Mouse (Mus musculus) midbrain, embryonic 14.5 days (tissue): ENCODE data around the gene Trappc10. TPM values are rescaled to one million over a fixed set of nuclear protein-coding genes. Genes with fewer than 3 reads are reported as not detected.

ENCODE experiments used
- ATAC-seq: fragments of 200-750 bp; cut with Nextera tagmentation; 2 replicates; pipeline ENCODE4 v1.8.0; 2017; ENCODE audit warnings: moderate number of reproducible peaks, moderate library complexity; ENCODE audit not compliant: low FRiP score, low TSS enrichment
- DNase-seq: peaks from one replicate; pipeline ENCODE4 v3.0.0-alpha.2; 2015
- H3K27ac ChIP-seq: fragments of 300-500 bp; sonication (generic); replicated peaks from 2 replicates; pipeline ENCODE4 v1.5.1; 2014; ENCODE audit warnings: mild to moderate bottlenecking, low read depth, low read length, moderate library complexity
- H3K27me3 ChIP-seq: fragments of 300-500 bp; sonication (generic); 2 replicates; pipeline ENCODE4 v1.6.1; 2014; ENCODE audit warnings: low read length, control low read depth, mixed read lengths; ENCODE audit not compliant: control insufficient read depth, insufficient read depth
- H3K36me3 ChIP-seq: fragments of 300-500 bp; sonication (generic); 2 replicates; pipeline ENCODE4 v1.6.1; 2014; ENCODE audit warnings: low read length, control low read depth; ENCODE audit not compliant: control insufficient read depth, insufficient read depth
- H3K4me1 ChIP-seq: fragments of 300-500 bp; sonication (generic); 2 replicates; pipeline ENCODE4 v1.6.1; 2014; ENCODE audit warnings: mild to moderate bottlenecking, antibody characterized with exemption, low read length, control low read depth; ENCODE audit not compliant: control insufficient read depth, insufficient read depth
- H3K4me2 ChIP-seq: fragments of 300-500 bp; sonication (generic); 2 replicates; pipeline ENCODE4 v1.6.1; 2014; ENCODE audit warnings: mild to moderate bottlenecking, low read length, moderate library complexity
- H3K4me3 ChIP-seq: fragments of 300-500 bp; sonication (generic); replicated peaks from 2 replicates; pipeline ENCODE4 v1.5.1; 2014; ENCODE audit warnings: low read depth, low read length
- H3K9ac ChIP-seq: fragments of 300-500 bp; sonication (generic); replicated peaks from 2 replicates; pipeline ENCODE4 v1.6.1; 2014; ENCODE audit warnings: mild to moderate bottlenecking, low read length, moderate library complexity
- H3K9me3 ChIP-seq: fragments of 300-500 bp; sonication (generic); 2 replicates; pipeline ENCODE4 v1.6.1; 2016; ENCODE audit warnings: low read length, control low read depth, mixed read lengths; ENCODE audit not compliant: control insufficient read depth
- WGBS: fragments of 180-500 bp; shearing (Covaris S2); extraction: QIAGEN DNeasy Blood & Tissue Kit; methylation state at CpG from one replicate; pipeline ENCODE4 v1.1.7; 2014; 5-methylcytosine and 5-hydroxymethylcytosine counted together
- polyA plus RNA-seq: library from polyadenylated mRNA; unstranded; fragments of >200 nt; fragmentation: Nextera tagmentation; extraction: Ambion mirVana; gene quantifications from 2 replicates; pipeline ENCODE4 v1.2.1, GENCODE M21; 2014

Trappc10 gene
- polyA plus RNA-seq, 1 experiment from 2014 or later: 33.4 TPM

DNA sequence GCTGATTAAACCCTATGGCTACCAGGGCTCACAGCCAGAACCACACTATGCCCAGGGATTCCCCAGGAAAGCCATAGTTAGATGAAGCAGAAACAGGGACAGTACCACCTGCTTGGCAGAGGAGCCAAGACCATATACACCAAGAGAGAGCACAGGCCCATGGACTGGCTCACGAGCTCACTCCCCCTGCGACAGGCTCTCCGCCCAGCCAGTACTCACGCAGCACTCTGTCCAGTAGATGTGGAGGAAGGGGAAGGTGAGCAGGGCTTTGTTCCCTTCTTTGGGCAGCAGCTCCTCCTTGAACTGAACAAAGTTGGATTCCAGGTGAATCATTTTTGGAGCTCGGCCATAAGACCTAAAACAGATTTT lies 15.9 kb downstream of the Trappc10 start:
- Histone ChIP-seq H3K4me2 (no peak overlapping the region), H3K4me3 (no peak overlapping the region), H3K9me3 (no peaks in the 10 kb centered on the region), H3K9ac (no peak overlapping the region), H3K27me3 (no peaks in the 10 kb centered on the region), H3K4me1 (no peaks in the 10 kb centered on the region), H3K36me3 (peaks cover 43% of the 10 kb centered on the region), H3K27ac (no peak overlapping the region)
- DNase-seq (no peak), ATAC-seq (no peak)
- 91% methylated on average over 5 of the region's 5 CpGs for WGBS

DNA sequence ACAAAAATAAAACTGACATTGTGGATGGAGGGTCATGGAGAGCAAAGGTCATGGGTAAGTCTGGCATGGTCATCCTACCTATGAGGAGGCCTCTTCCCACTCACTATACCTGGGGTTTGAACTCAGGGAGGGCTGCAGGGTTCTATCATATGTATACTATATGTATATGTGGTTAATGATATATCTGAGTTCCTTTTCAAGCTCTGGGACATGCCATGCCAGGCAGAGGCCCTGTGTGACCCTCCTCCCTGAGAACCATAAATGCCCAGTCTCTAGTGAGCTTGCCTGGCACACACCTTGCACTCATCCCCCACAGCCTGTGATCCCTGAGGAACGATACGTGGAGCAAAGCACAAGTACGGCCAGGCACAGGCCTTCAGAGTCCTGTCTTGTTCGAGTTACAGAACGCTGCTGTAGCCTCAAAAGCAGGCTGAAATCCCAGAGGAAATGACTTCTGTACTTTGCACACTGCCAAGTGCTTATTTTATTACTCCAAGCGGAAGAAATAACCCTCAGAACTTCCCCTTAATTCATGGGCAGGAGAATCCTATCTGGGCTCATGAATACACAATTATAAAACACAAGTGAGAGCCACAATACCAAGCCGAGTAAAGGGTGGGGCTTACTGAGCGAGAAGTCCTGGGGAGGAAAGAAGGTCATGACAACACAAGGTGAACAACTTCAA lies 16.4 kb downstream of the Trappc10 start:
- Histone ChIP-seq H3K4me3 (no peak overlapping the region), H3K27ac (no peak overlapping the region), H3K36me3 (peaks cover 43% of the 10 kb centered on the region), H3K4me1 (no peaks in the 10 kb centered on the region), H3K9ac (no peak overlapping the region), H3K4me2 (no peak overlapping the region), H3K27me3 (no peaks in the 10 kb centered on the region), H3K9me3 (no peaks in the 10 kb centered on the region)
- ATAC-seq (no peak), DNase-seq (no peak)
- WGBS: 92% methylated on average over 8 of the region's 8 CpGs

DNA sequence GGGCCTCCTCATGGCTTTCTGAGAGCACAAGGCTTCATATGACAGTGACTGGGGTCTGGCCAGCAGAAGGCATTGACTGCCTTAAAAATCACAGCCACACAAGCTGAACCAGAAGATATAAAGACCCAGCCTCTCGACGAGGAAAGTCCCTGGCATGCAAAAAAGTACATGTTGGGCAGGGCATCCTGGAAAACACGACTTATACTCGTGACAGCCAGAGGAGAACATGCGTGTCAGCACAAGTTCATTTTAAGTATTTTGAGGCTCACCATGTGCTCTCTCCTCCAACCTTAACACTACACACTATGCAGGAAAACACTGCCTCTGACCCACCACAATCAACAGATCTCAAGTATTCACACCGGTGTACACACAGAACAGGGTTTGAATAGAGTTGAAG lies 20.3 kb downstream of the Trappc10 start:
- H3K4me2 ChIP-seq: no peak overlapping the region
- ATAC-seq (no peak), DNase-seq (no peak)
- no peak overlapping the region for H3K27ac ChIP-seq
- no peaks in the 10 kb centered on the region for H3K4me1 ChIP-seq
- no peaks in the 10 kb centered on the region for H3K27me3 ChIP-seq
- no peak overlapping the region for H3K9ac ChIP-seq
- H3K9me3 ChIP-seq: no peaks in the 10 kb centered on the region
- H3K36me3 ChIP-seq: peaks cover 53% of the 10 kb centered on the region
- H3K4me3 ChIP-seq: no peak overlapping the region
- WGBS: 94% methylated on average over 6 of the region's 6 CpGs

DNA sequence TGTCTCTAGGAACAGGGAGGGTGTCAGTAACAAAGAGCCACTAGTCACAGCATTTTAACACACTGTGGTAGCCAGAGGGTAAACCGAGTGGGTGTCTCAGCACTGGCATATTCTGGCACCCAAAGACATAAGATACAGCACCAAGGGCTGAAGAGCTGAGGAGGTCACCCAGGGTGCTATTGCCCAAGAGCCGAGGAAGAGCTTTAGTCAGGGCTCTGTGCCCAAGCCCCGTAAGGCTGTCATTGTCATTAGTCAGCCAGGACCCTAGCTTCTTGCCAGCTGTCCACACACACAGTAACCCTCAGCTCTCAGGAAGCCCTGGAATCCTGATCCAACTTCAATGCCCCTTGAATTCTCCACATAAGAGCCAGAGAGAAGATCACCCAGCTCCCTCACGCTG lies 21.5 kb downstream of the Trappc10 start:
- no peak for ATAC-seq
- peaks cover 56% of the 10 kb centered on the region for H3K36me3 ChIP-seq

DNA sequence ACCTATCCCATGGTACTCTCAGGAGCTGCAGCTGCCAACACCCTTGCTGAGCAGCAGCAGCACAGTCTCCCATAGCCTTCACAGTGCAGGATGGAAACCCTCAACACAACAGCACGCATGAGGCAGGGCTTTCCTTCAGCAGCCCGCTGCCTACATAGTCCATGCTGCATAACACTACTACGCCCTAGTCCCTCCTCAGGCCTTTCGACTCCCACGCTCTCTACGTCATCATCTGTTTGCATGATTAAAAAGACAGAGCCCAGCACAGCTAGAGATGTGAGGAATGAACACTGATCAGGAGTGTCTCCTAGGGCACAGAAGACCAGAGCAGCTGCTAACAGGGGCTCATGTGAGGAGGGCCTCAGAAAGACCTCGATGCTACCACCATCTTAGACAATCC lies 23.1 kb downstream of the Trappc10 start:
- no peak overlapping the region for H3K4me2 ChIP-seq
- no peaks in the 10 kb centered on the region for H3K4me1 ChIP-seq
- 97% methylated on average over 7 of the region's 7 CpGs for WGBS
- no peak overlapping the region for H3K27ac ChIP-seq
- H3K36me3 ChIP-seq: peaks cover 59% of the 10 kb centered on the region
- H3K9me3 ChIP-seq: no peaks in the 10 kb centered on the region
- ATAC-seq: no peak
- DNase-seq: no peak
- no peak overlapping the region for H3K9ac ChIP-seq
- no peaks in the 10 kb centered on the region for H3K27me3 ChIP-seq
- H3K4me3 ChIP-seq: no peak overlapping the region

More for the DNA sequence above, 21.5 kb downstream of the Trappc10 start:
- Histone ChIP-seq H3K27me3 (no peaks in the 10 kb centered on the region), H3K4me1 (no peaks in the 10 kb centered on the region), H3K4me3 (no peak overlapping the region), H3K27ac (no peak overlapping the region), H3K9me3 (no peaks in the 10 kb centered on the region), H3K4me2 (no peak overlapping the region), H3K9ac (no peak overlapping the region)
- WGBS: 88% methylated on average over 4 of the region's 4 CpGs
- no peak for DNase-seq

DNA sequence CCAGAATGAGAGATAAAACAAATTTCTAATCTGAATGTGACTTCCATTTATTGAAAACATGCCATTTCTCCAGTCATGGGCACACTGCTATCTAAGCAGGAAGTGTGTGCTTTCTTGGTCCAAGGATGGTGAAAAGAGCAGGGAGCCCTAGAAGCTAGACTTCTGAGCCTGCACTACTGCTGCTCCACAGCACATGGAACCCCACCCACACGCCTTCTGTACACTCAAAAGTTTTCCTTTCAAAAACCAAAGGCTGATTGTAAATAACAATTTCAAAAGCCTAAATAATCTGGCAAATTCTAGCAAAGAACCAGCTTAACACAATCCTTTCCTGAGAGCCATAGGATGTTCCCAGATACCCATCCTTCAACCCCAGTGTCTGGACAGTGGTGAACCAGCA lies 24.9 kb downstream of the Trappc10 start:
- ATAC-seq (no peak), DNase-seq (no peak)
- no peak overlapping the region for H3K9ac ChIP-seq
- no peak overlapping the region for H3K27ac ChIP-seq
- H3K4me1 ChIP-seq: no peaks in the 10 kb centered on the region
- H3K27me3 ChIP-seq: no peaks in the 10 kb centered on the region
- no peak overlapping the region for H3K4me2 ChIP-seq
- no peaks in the 10 kb centered on the region for H3K9me3 ChIP-seq
- 89% methylated on average over 1 of the region's 1 CpGs for WGBS
- H3K36me3 ChIP-seq: peaks cover 76% of the 10 kb centered on the region
- no peak overlapping the region for H3K4me3 ChIP-seq

DNA sequence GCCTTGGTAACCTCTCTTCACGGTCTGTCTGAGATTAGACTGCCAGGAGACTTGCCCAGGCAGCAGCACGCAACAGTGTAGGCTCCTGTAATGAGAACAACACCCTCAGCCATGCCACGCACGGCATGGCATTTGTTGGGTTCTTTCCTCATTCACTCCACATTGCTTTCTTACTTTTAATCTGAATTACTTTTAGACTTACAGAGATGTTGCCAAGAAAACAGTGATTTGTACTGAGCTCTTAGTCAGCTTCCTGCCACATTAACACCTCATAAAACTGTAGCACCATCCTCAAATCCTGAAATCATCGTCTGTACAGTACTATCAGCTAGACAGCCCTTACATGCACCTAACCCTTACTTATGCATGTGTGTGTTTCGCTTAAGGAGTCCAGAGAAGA lies 25.9 kb downstream of the Trappc10 start:
- H3K27ac ChIP-seq: no peak overlapping the region
- H3K4me1 ChIP-seq: no peaks in the 10 kb centered on the region
- WGBS: 95% methylated on average over 6 of the region's 6 CpGs
- no peaks in the 10 kb centered on the region for H3K9me3 ChIP-seq
- H3K27me3 ChIP-seq: no peaks in the 10 kb centered on the region
- H3K36me3 ChIP-seq: peaks cover 82% of the 10 kb centered on the region
- H3K4me2 ChIP-seq: no peak overlapping the region
- H3K4me3 ChIP-seq: no peak overlapping the region
- no peak overlapping the region for H3K9ac ChIP-seq
- DNase-seq: no peak
- no peak for ATAC-seq

DNA sequence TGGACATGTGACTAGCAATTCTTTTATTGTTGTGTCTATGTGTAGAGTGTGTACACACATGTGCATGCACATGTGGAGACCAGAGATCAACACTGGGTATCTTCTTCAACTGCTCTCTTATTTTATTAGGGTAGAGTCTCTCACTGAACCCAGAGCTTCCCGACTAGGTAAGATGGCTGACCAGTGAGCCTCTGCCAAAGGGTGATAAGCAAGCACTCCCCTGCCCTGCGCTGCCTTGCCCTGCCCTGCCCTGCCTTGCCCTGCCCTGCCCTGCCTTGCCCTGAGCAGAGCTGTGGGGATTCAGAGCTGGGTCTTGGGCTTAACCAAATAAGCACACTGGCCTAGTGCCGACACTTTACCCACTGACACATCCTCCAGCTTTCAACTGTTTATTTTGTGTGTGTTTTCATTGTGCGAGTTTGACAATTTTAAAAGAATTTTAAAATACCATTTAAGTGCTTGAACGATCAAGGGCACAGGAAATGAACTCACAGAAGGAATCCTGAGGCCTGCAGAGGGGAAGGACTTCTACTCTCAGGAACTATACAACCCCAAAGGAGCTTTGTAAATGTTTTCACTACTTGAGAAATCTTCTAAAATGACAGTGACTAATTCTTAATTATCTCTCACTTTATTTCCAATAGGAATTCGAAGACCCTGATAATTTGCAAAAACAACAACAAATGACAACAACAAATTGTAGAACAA lies 27.9 kb downstream of the Trappc10 start:
- no peak overlapping the region for H3K4me3 ChIP-seq
- no peak overlapping the region for H3K9ac ChIP-seq
- H3K4me1 ChIP-seq: no peaks in the 10 kb centered on the region
- ATAC-seq: no peak
- no peaks in the 10 kb centered on the region for H3K9me3 ChIP-seq
- no peak overlapping the region for H3K4me2 ChIP-seq
- no peak for DNase-seq
- H3K36me3 ChIP-seq: peaks cover 92% of the 10 kb centered on the region
- no peak overlapping the region for H3K27ac ChIP-seq
- 91% methylated on average over 6 of the region's 6 CpGs for WGBS
- H3K27me3 ChIP-seq: no peaks in the 10 kb centered on the region

DNA sequence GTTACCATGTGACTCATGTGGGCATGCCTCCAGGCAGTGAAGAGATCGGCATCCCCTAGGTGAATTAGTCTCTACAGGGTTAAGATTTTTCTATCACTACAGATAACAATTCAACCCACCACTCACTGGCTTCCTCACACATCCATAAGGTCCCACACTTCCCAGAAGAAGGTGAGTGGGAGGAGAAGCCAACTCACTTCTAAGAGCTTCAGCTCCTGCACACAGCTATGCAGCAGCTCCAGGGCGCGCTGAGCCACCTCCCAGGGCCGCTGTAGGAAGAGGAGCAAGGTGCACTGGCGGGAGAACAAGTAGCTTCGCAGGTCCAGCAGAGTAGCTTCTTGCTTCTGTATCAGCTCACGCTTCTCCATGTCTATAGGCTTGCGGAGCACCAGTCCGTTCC lies 30.1 kb downstream of the Trappc10 start:
- H3K27me3 ChIP-seq: no peaks in the 10 kb centered on the region
- peaks cover 98% of the 10 kb centered on the region for H3K36me3 ChIP-seq
- WGBS: 95% methylated on average over 9 of the region's 9 CpGs
- no peak for ATAC-seq
- H3K9me3 ChIP-seq: no peaks in the 10 kb centered on the region
- no peak overlapping the region for H3K27ac ChIP-seq
- DNase-seq: no peak
- H3K4me3 ChIP-seq: no peak overlapping the region
- no peak overlapping the region for H3K9ac ChIP-seq
- no peak overlapping the region for H3K4me2 ChIP-seq
- H3K4me1 ChIP-seq: no peaks in the 10 kb centered on the region
